Mouse (Mus musculus) erythroblast, adult 5-6 weeks (primary cell): ENCODE data around the gene Kitl. TPM values are rescaled to one million over a fixed set of nuclear protein-coding genes. Genes with fewer than 3 reads are reported as not detected.

Source experiments
- ATAC-seq: replicated peaks from 2 replicates; pipeline ENCODE4 v1.8.0; 2016; ENCODE audit warnings: moderate number of reproducible peaks, mild to moderate bottlenecking, moderate TSS enrichment, inconsistent platforms; ENCODE audit not compliant: poor library complexity, low FRiP score, severe bottlenecking
- total RNA-seq, 2 experiments: library from RNA; stranded (forward) in 1 of 2; stranded (reverse) in 1 of 2; fragments of 150-400 nt in 1 of 2; fragments of 200-764, 138-1000 nt in 1 of 2; gene quantifications; 2 replicates each; pipeline versions ENCODE4 v1.2.3 to v1.2.4; 2015 to 2017; ENCODE audit warnings: low replicate concordance in 2 of 2

Kitl gene
- total RNA-seq (2015; ENCODE audit: low replicate concordance) (4.8 TPM in 1 of 2 replicates, not detected in the other), total RNA-seq (2017; ENCODE audit: low replicate concordance) (1.3 and 2.0 TPM in 2 replicates)

GRCm38 (mm10) chr10:100015370-100016325, at the start of gene Kitl:
Gene Kitl (plus strand): TSS chr10:100015630.
- no peak for ATAC-seq

- no peak for ATAC-seq
Observed at GRCm38 (mm10) chr10:99972866-99973265, 42.6 kb upstream of the Kitl start.

GRCm38 (mm10) chr10:99980096-99980495, 35.3 kb upstream of the Kitl start:
- ATAC-seq, result no peak

- no peak for ATAC-seq
Observed at GRCm38 (mm10) chr10:99980916-99981315, 34.5 kb upstream of the Kitl start.

GRCm38 (mm10) chr10:99981887-99982286, 33.5 kb upstream of the Kitl start:
- ATAC-seq, result no peak

- no peak for ATAC-seq
Observed at GRCm38 (mm10) chr10:99986745-99987144, 28.7 kb upstream of the Kitl start.

GRCm38 (mm10) chr10:99989758-99990157, 25.7 kb upstream of the Kitl start:
- no peak for ATAC-seq

GRCm38 (mm10) chr10:99992121-99992520, 23.3 kb upstream of the Kitl start:
- no peak for ATAC-seq

GRCm38 (mm10) chr10:100001452-100001851, 14.0 kb upstream of the Kitl start:
- no peak for ATAC-seq

GRCm38 (mm10) chr10:100003797-100004196, 11.6 kb upstream of the Kitl start:
- ATAC-seq, result no peak

GRCm38 (mm10) chr10:100009681-100010080, 5.7 kb upstream of the Kitl start:
- ATAC-seq, result no peak

GRCm38 (mm10) chr10:100010291-100010690, 5.1 kb upstream of the Kitl start:
- no peak for ATAC-seq

- ATAC-seq, result no peak
Observed at GRCm38 (mm10) chr10:100014096-100014495, 1.3 kb upstream of the Kitl start.

- no peak for ATAC-seq
Observed at GRCm38 (mm10) chr10:100016326-100016709, 888 bp downstream of the Kitl start.

GRCm38 (mm10) chr10:100016941-100017770, 1.7 kb downstream of the Kitl start:
- ATAC-seq, result no peak

GRCm38 (mm10) chr10:100017771-100018070, 2.3 kb downstream of the Kitl start:
- no peak for ATAC-seq

- no peak for ATAC-seq
Observed at GRCm38 (mm10) chr10:100018493-100018892, 3.1 kb downstream of the Kitl start.

GRCm38 (mm10) chr10:100019246-100020195, 4.1 kb downstream of the Kitl start:
- no peak for ATAC-seq

- ATAC-seq, result no peak
Observed at GRCm38 (mm10) chr10:100022090-100022834, 6.8 kb downstream of the Kitl start.
